In genomic region chr5:137673015-137673414, GRCm38 (mm10) we compare ENCODE assay signal across 13 mouse cellular contexts. TPM values are rescaled to one million over a fixed set of nuclear protein-coding genes. Genes with fewer than 3 reads are reported as not detected.
A peak's percentile ranks its signal among the peaks of the same experiment; 100 is the strongest.
DNase-seq lines count a peak whose midpoint lies in the region; ATAC-seq and TF ChIP-seq lines count a peak whose summit lies in the region.
"Had no signal": no experiment of that assay in that cellular context is flagged by ENCODE, and none has a peak within 500 bp of the region (broad histone marks: within the 10 kb centered on the region; RNA-seq: fewer than 3 reads in every experiment).

No protein-coding gene starts in this region.

- H3K36me3 ChIP-seq in liver, embryonic 11.5 days (ENCODE audit: control insufficient read depth, insufficient read depth, low read length) = peaks cover 8% of the 10 kb centered on the region
- H3K36me3 ChIP-seq in stomach, postnatal 0 days (ENCODE audit: control insufficient read depth, insufficient read depth, low read length) = no peaks in the 10 kb centered on the region

- H3K4me3 ChIP-seq in layer of hippocampus, adult 2 months = no peak overlapping the region
- no peak overlapping the region for H3K4me3 ChIP-seq in liver, embryonic 11.5 days (ENCODE audit: low read depth, low read length)
- H3K4me3 ChIP-seq in stomach, postnatal 0 days (ENCODE audit: low read depth, low read length) = no peak overlapping the region
- H3K4me3 ChIP-seq: limb, embryonic 12.5 days had no signal

- H3K9ac ChIP-seq in liver, embryonic 11.5 days (ENCODE audit: low read depth, low read length) = 0 out of 2 replicates have a peak overlapping the region, but pooled peaks have one; percentile 13
- H3K9ac ChIP-seq in stomach, postnatal 0 days (ENCODE audit: low read length) = 0 out of 2 replicates have a peak overlapping the region, but pooled peaks have one; percentile 8
- H3K9ac ChIP-seq: limb, embryonic 12.5 days had no signal

- H3K27me3 ChIP-seq in liver, embryonic 11.5 days (replicated peaks; ENCODE audit: control insufficient read depth, insufficient read depth, low read length) = no peaks in the 10 kb centered on the region
- no peaks in the 10 kb centered on the region for H3K27me3 ChIP-seq in stomach, postnatal 0 days (ENCODE audit: control insufficient read depth, insufficient read depth, low read length)
- H3K27me3 ChIP-seq: limb, embryonic 12.5 days had no signal

- no peak for DNase-seq in layer of hippocampus, adult 2 months (ENCODE audit: low spot score in 2 of 2)
- DNase-seq in layer of hippocampus, adult 9-10 months (ENCODE audit: low spot score) = no peak
- DNase-seq in liver, embryonic 11.5 days (ENCODE audit: low spot score) = no peak
- no peak for DNase-seq in stomach, postnatal 0 days (ENCODE audit: low spot score)
- no peak for DNase-seq in cerebellum, postnatal 36 days
- DNase-seq: adrenal gland, postnatal 36 days; cerebellum, adult 9-11 months; lung, postnatal 4 days had no signal

- no peak for TF ChIP-seq CTCF in layer of hippocampus, adult 2 months (conservative IDR thresholded peaks at IDR 0.05)
- no peak for TF ChIP-seq CTCF in stomach, postnatal 0 days (IDR thresholded peaks at IDR 0.05; ENCODE audit: low read depth)

- H3K9me3 ChIP-seq in liver, embryonic 11.5 days (ENCODE audit: control insufficient read depth, low read length) = no peaks in the 10 kb centered on the region
- H3K9me3 ChIP-seq in stomach, postnatal 0 days (ENCODE audit: control insufficient read depth, low read length) = no peaks in the 10 kb centered on the region
- H3K9me3 ChIP-seq: limb, embryonic 12.5 days had no signal

- H3K27ac ChIP-seq in layer of hippocampus, adult 2 months = 0 out of 2 replicates have a peak overlapping the region, but pooled peaks have one; percentile 25
- H3K27ac ChIP-seq in liver, embryonic 11.5 days (ENCODE audit: low read depth, low read length) = peak overlapping the region; percentile 6; the same call in 1 of the 2 replicates
- no peak overlapping the region for H3K27ac ChIP-seq in stomach, postnatal 0 days (replicated peaks)
- H3K27ac ChIP-seq: limb, embryonic 12.5 days had no signal

- peaks cover 30% of the 10 kb centered on the region for H3K4me1 ChIP-seq in liver, embryonic 11.5 days (replicated peaks; ENCODE audit: control insufficient read depth, insufficient read depth, low read length)
- peaks cover 6% of the 10 kb centered on the region; the same call in 1 of the 2 replicates for H3K4me1 ChIP-seq in stomach, postnatal 0 days (replicated peaks; ENCODE audit: control insufficient read depth, insufficient read depth)

- peak; percentile 76 for ATAC-seq in erythroblast, adult 5-6 weeks (replicated peaks; ENCODE audit: low FRiP score, poor library complexity, severe bottlenecking)
- peak; percentile 82 for ATAC-seq in liver, embryonic 11.5 days (replicated peaks; ENCODE audit: low FRiP score)
- no peak for ATAC-seq in stomach, postnatal 0 days (ENCODE audit: low FRiP score, low TSS enrichment)
- no peak for ATAC-seq in frontal cortex, adult (ENCODE audit: low TSS enrichment)
- ATAC-seq: inflammation-experienced regulatory T-cells, adult 6 months had no signal

- TF ChIP-seq EP300 in stomach, postnatal 0 days (optimal IDR thresholded peaks at IDR 0.05) = no peak

- peak overlapping the region; percentile 28 for H3K4me2 ChIP-seq in liver, embryonic 11.5 days
- no peak overlapping the region for H3K4me2 ChIP-seq in stomach, postnatal 0 days (replicated peaks; ENCODE audit: low read depth)
- H3K4me2 ChIP-seq: limb, embryonic 12.5 days had no signal

- 58% methylated on average over 6 of the region's 6 CpGs for WGBS in liver, embryonic 11.5 days
- WGBS in stomach, postnatal 0 days = 54% methylated on average over 6 of the region's 6 CpGs

RNA-seq across cellular contexts. Expression of gene Agfg2, which starts 11.5 kb away (rescaled TPM):
- 10 to 100 TPM; 64.1 to 67.3 TPM for total RNA-seq in layer of hippocampus, adult 2 months (2021)
- total RNA-seq in erythroblast, adult 5-6 weeks (2015; ENCODE audit: low replicate concordance) = 9.6 and 12.1 TPM in 2 replicates
- 20.5 and 24.5 TPM in 2 replicates for total RNA-seq in erythroblast, adult 5-6 weeks (2017; ENCODE audit: low replicate concordance)
- polyA plus RNA-seq in liver, embryonic 11.5 days (2014; fragmentation: Nextera tagmentation; extraction: Ambion mirVana) = 29.3 and 32.4 TPM in 2 replicates
- 10.4 and 12.4 TPM in 2 replicates for polyA plus RNA-seq in stomach, postnatal 0 days (2015; fragmentation: Nextera tagmentation; extraction: Ambion mirVana)

RNA-seq across cellular contexts. Expression of gene Irs3, which starts 27.5 kb away (rescaled TPM):
- under 1 TPM in 1 of 2 experiments, not detected in 1; 0.15 TPM for total RNA-seq in layer of hippocampus, adult 2 months (2021)
- total RNA-seq in erythroblast, adult 5-6 weeks (2015; ENCODE audit: low replicate concordance) = not detected in 2 replicates
- total RNA-seq in erythroblast, adult 5-6 weeks (2017; ENCODE audit: low replicate concordance) = not detected in 2 replicates
- polyA plus RNA-seq in liver, embryonic 11.5 days (2014; fragmentation: Nextera tagmentation; extraction: Ambion mirVana) = 0.12 and 0.49 TPM in 2 replicates
- 0.07 and 0.15 TPM in 2 replicates for polyA plus RNA-seq in stomach, postnatal 0 days (2015; fragmentation: Nextera tagmentation; extraction: Ambion mirVana)
- total RNA-seq: midbrain, postnatal 0 days had no signal
- polyA plus RNA-seq: inflammation-experienced regulatory T-cells, adult 6 months had no signal

RNA-seq across cellular contexts. Expression of gene Sap25, which starts 31.9 kb away (rescaled TPM):
- total RNA-seq in layer of hippocampus, adult 2 months (2021) = 10 to 100 TPM in 1 of 2 experiments, 1 to 10 TPM in 1; 8.4 to 16.4 TPM
- 11.0 and 17.1 TPM in 2 replicates for total RNA-seq in erythroblast, adult 5-6 weeks (2015; ENCODE audit: low replicate concordance)
- 3.1 and 4.8 TPM in 2 replicates for total RNA-seq in erythroblast, adult 5-6 weeks (2017; ENCODE audit: low replicate concordance)
- polyA plus RNA-seq in liver, embryonic 11.5 days (2014; fragmentation: Nextera tagmentation; extraction: Ambion mirVana) = 7.1 and 11.9 TPM in 2 replicates
- polyA plus RNA-seq in stomach, postnatal 0 days (2015; fragmentation: Nextera tagmentation; extraction: Ambion mirVana) = 3.7 and 4.1 TPM in 2 replicates

RNA-seq across cellular contexts. Expression of gene Gm20605, which starts 44.0 kb away (rescaled TPM):
- total RNA-seq in layer of hippocampus, adult 2 months (2021) = 10 to 100 TPM; 15.5 to 19.7 TPM
- total RNA-seq in erythroblast, adult 5-6 weeks (2015; ENCODE audit: low replicate concordance) = 1.9 and 6.3 TPM in 2 replicates
- total RNA-seq in erythroblast, adult 5-6 weeks (2017; ENCODE audit: low replicate concordance) = 0.94 and 4.7 TPM in 2 replicates
- 11.6 and 13.2 TPM in 2 replicates for polyA plus RNA-seq in liver, embryonic 11.5 days (2014; fragmentation: Nextera tagmentation; extraction: Ambion mirVana)
- 2.4 and 3.4 TPM in 2 replicates for polyA plus RNA-seq in stomach, postnatal 0 days (2015; fragmentation: Nextera tagmentation; extraction: Ambion mirVana)

RNA-seq across cellular contexts. Expression of gene Lrch4, which starts 44.1 kb away (rescaled TPM):
- 10 to 100 TPM; 25.4 to 28.1 TPM for total RNA-seq in layer of hippocampus, adult 2 months (2021)
- 9.0 and 27.2 TPM in 2 replicates for total RNA-seq in erythroblast, adult 5-6 weeks (2015; ENCODE audit: low replicate concordance)
- total RNA-seq in erythroblast, adult 5-6 weeks (2017; ENCODE audit: low replicate concordance) = 10.6 and 13.9 TPM in 2 replicates
- 46.6 and 54.5 TPM in 2 replicates for polyA plus RNA-seq in liver, embryonic 11.5 days (2014; fragmentation: Nextera tagmentation; extraction: Ambion mirVana)
- polyA plus RNA-seq in stomach, postnatal 0 days (2015; fragmentation: Nextera tagmentation; extraction: Ambion mirVana) = 22.5 and 27.0 TPM in 2 replicates

Comparison
In these comparisons a context has a peak if more than half of its experiments do, and no peak if none do; other contexts are left out.
1. ATAC-seq: peak in erythroblast, adult 5-6 weeks (single experiment) and liver, embryonic 11.5 days (single experiment); none in stomach, postnatal 0 days (single experiment) and frontal cortex, adult (single experiment).